Mouse (Mus musculus): ENCODE measurements at regions not wholly inside any gene's neighbourhood (a gene's known extent, or its start where the extent isn't known, plus 50 kb on each side); places are given as distances from the start of the nearest gene placed in this dataset.
"Not testable (repeated sequence)": the region's sequence is repeated elsewhere in the genome, so short reads cannot be mapped to it uniquely, and the experiment has no call there.

DNA sequence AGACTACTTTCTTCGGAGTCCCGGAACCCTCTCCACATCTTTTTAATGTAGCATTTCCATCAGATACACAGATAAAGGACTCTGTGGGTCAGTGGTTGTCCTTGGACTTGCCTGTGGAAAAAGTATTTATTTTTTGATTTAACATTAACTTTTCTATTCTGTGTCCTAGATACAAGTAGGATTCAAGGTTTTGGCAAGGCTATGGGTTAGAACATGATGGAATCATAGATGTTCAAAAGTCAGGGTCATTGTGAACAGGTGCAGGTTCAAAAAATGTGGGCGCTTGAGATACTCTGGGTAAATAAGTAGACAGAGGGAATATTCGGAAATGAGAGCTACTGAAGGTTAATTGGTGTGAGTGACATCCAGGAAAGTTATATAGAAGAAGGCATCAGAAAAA lies 347.7 kb downstream of the Cypt12 start:
- DNase-seq: no peak

DNA sequence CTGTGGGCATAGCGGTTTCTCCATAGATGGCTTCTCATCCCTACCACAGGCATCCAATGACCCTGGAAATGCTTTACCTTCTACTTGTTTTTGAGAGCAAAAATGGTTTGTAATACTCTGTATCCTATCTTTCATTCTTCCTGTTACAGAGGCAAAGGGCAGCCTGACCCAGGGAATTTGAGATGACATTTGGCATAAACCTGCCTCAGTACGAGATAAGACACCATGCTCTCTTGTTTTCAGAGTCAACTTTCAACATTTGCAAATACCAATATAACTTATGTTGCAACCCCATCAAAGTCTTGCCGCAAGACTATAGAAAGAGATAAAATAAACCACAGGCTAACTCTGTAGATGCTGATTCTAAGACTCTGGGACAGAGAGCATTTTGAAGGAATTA lies 350.5 kb downstream of the Cypt12 start:
- DNase-seq: no peak

DNA sequence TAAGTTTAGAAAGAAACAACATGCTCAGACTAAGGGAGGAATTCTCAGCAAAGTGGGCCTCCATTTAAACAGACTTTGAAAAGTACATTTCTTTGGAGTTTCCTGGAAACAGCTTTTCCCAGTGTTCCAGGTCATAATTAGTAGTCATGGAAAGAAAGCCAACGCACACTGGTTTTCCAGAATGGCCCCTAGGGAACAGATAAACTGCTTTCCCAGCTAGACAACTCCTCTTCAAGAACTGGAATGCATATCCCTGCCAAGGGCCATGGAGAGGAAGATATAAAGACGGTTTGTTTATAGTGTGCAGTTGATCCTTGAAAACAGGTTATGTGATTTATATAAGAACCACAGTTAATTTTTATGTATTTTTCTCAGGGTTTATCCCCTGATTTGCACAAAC lies 351.3 kb downstream of the Cypt12 start:
- no peak for DNase-seq

DNA sequence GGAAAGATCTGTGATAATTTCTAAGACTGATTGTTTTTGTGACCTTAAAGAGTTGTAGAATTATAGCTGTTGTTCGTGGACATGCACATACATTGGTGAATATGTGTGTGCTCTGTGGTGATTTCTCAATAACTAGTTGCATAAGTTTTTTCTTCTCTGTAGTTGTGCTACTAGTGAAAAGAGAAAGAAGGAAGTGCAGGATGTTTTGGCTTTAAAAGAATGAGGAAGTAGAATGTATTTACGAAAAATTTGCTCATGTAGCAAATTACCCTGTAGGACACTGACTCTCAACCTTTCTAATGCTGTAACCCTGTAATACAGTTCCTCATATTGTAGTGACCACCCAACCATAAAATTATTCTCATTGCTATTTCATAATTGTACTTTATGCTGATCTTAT lies 371.2 kb downstream of the Cypt12 start:
- DNase-seq: no peak

DNA sequence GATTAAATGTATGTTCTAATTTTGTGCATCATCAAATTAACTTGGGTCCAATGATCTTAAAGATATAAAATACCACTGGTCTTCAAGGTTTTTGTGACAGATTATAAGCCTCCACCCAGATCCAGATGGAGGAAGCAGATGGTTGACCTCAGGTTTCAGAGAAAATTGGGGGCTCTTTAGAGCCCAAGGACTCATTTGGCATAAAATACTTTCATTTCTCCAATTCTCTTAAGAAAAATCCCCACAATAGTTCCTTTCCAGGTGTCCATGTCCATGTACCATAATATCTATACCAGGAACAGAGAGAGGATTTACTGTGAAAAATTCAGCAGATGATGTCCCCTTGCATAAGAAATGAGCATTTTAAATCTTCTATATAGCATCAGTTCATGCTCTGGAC lies 385.0 kb downstream of the Cypt12 start:
- DNase-seq: no peak

DNA sequence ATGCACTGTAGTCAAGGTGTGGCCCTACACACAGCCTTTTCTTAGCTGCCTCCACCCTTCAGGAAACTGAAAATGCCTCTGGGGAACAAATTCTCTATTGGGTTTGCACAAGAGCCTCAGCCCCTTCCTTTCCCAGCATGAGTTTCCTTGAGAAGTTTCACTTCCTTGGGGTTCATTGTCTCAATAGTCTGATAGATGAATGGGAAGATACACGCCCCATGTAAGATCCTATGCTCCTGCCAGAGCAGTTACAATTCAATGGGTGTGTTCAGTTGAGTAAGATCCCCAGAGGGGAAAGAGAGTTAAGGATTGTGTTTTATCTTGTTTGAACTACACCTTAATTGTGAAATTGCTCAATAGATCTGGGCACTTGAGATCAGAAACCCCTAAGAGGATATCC lies 391.0 kb downstream of the Cypt12 start:
- DNase-seq: no peak

DNA sequence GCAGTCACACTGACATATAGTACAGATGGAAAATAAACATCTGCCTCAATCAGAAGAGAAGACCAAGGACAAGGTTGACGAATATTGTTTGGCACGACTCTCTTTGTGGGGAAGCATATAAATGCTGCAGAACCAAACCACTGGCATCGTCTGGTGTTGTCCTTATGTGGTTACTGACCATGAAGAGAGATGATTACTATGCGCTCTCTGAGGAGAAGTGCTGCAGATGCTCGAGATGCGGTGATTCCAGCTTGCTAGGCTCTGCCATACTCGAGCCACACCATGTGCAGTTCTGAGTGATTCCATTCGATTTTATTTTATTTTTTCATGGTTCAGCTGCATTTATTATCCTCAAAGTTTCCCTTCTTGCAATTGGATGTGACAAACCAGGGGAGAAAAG lies 393.5 kb downstream of the Cypt12 start:
- no peak for DNase-seq

DNA sequence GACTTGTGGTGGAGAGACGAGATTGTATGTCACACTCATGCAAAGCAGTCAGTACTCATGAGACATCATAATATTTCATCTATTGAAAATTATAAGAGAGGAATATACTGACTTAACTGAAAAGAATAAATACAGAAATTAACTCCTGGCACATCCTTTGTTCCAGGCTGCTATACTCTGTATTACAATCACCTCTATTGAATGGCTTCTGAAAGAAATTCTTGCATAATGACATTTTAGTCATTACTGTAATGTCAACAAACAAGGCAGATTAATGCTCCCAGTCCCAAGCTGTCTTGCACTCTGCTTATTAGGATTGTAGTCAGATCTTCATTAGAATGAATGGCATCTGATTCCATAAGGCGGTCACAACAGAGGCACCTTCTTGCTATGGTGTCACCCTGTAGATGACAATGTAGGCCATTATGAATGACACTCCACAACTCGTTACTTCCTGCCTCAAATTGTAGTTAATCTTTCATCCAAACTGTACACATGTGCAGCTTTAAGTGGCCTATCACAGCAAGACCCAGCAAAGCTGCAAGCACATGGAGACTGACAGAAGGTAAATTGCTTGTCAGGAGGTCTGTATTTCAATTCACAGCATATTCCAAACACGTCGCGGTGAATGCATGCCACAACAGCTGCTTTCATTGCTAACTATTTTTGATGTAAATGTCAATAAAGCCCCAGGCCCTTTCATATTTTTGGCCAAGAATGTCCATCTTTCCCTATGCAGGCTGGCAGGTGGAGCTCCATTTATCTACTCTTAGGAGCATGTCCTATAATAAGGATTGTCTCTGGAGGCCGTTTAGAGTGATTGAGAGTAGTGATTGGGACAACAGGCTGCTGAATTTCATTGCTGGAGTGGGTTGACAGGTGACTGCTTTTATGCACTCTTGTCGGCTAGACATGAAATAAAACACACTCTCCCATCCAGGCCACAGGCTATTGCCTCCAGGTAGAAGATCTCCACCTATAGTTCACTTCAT lies 430.1 kb downstream of the Cypt12 start:
- DNase-seq: no peak

DNA sequence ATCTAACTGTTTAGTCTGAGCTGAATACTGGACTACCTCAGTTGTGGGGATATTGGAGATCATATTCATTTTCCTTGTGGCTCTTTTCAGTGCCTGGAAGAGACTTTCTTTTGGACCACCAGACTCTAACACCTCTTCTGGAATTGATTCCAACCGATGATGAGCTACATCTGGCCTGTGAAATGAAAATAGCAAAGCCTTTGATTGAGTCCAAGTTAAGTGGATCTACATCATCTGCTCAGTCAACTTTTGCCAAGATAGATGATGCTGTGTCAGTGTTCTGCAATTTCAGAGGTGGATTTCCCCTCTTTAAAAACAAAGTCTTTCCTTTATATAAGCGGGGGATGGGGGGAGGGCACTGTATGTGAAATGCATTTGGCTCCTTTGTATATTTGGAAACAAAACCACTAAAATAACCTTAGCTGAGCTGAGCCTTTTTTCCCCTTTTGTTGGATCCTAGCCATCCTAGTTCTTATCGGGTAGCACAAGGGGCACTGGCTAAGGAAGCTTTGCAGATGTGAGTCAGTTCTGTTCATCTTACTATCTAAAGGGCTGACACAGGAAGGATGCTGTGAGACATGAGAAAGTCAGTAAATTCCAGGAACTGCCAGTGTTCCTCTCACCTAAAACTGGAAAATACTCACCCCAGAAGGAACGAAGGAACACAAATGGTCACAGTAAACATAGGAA lies 473.8 kb downstream of the Cypt12 start:
- DNase-seq: peak; percentile 4

DNA sequence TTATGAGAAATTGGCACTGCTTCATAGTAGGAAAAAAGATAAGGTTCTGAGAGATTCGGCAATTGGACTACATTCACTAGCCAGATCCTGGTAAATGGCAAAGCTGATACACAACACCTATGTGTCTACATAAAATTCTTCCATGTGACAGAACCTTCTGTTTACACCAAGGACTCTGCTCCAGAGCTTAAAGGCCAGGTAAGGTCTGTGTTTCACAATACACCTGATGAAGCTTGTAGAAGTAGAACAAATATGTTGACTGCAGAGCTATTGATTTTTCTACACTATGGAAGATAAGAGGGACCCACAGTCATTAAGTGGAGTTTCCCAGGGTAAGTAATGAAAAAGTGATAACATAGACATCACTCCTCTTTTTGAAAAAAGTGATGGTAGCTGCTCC lies 480.7 kb downstream of the Cypt12 start:
- no peak for DNase-seq

DNA sequence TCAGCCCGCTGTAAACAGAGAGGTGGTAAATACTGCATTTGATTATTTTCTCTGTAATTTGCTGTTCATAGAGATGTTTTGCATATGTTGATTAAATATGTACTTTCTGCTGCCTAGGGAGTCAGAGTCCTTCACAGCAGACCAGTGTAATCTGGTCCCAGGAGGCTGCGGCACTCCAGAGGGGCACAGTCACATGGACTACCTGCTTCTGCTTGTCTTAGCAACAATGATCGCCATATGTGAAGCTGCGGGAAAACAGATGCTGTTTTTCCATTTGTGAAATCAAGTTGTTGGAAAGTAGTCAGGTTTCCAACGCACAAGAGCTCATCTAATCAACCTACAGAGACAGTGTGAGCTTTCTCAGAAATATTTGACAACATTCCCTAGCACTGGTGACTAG lies 490.6 kb downstream of the Cypt12 start:
- no peak for DNase-seq

DNA sequence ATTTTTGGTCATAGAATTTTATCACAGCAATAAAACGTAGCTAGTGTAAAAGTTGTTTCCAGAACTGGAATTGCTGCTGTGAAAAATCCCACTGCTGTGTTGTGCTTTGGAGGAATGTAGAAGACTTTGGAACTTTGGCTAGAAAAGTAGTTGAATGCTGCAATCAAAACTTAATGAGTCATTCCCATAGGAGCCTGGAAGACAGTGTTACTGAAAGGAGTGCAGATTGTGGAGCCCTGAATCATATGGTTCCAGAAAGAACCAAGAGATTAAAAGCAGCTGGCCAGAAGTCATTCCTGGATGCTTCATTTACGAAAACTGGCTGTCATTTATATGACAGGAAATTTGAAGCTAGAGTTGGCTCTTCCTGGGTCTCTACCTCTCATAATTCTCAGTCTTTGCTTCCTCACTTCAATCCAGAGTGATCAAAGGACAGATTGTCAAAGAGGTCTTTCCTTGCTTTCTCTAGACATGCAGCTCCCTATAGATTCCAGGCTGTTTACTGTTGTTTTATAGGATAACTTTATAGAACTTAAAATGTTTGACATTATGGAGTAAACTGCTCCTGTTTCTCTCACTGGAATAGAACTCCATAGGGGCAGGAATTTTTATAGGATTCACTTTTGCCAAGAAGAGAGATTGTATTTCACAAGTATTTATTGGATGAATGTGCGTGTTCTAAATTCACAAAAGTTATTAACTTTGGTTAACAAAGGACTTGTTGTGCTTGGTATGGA lies 504.2 kb downstream of the Cypt12 start:
- DNase-seq: no peak

DNA sequence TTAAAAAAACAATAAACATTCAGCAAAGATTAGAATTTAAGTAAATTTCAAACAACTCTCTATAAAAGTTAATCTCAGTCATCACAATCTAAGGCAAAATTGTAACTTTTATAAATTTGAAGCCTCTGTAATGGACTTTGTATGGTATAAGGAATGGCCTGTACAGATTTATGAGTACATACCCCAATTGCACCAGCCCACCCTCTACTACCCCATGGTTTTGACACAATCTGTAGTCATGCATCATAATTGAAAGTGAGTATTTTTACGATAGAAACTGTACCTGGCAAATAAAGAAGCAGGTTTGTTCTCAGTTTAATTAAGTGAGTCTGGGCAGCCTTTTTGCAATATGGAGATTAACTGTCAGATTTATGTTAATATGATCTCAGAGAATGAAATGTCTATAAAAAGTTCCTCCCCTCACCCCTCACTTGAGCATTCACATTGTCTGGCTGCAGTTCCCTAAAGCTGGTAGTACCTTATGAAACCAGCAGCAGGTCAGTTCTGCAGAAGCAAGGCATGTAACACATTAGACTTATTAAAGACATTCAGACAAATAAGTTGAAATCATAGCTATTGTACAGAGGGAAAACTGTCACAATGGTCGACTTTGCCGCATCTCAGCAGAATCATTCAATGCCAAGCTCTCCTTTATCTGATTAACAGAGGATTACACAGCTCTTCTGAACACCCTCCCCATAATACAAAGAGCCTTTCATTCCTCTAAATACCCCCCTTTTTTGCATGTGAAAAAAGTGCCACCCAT lies 505.2 kb downstream of the Cypt12 start:
- no peak for DNase-seq

DNA sequence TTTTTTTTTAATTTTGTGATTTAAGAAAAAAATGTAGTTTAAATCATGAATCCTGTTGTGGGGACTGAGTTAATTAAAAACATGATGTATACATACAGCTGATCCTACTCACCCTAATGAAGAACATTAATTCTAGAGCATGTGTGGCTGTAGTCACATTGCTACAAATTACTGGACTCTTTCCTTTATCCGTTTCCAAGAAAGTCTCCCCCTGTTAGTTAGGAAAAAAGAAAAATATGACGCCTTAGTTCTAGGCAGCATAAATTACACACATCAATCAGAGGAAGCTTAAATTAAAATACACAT lies 505.7 kb downstream of the Cypt12 start:
- no peak for DNase-seq

DNA sequence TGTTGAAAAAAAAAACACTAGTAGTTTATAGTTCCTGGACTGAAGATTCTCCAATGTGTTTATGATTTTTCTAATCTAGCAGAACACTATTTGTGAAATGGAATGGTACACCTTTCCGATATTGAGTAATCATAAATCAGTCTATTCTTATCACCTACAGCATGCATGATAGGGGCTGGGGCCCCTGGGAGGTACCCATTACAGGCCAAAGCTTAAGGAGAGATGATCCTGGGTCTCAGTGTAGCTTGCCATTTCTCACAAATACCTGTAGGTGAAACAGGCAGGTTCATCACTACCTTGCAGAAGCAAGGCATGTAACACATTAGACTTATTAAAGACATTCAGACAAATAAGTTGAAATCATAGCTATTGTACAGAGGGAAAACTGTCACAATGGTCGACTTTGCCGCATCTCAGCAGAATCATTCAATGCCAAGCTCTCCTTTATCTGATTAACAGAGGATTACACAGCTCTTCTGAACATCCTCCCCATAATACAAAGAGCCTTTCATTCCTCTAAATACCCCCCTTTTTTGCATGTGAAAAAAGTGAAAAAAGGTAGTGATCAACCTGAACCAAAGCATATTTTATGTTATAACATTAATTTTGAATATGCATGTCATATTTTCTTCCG lies 506.5 kb downstream of the Cypt12 start:
- not testable (repeated sequence) for DNase-seq

DNA sequence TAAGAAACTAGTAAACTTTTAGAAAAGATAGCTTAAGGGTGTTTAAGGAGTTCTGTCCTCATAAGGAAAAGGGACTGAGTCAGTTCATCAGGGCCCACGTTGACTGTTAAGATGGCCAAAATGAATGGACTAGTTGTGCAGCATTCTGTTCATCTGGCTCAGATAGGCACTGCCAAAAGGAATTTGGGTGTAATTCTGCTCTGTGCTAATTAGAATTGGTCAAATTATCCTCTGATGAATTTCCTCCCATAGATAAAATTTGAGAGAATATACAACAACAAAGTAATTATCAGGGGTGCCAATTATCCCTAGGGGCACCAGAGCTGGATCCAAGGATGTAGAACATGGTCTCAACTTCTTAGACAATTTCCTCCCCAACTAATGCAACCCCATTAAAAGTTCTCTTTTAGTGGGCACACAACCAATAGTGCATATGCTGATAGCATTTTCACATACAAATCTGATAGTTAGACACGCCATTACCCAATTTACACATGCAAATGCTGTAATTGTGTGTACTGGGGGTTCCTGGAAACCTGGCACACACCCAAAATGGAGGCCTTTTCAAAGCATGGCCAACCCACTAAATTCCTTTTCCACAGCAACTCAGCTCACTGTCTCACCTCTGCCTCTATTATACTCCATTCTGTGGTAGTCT lies 508.0 kb downstream of the Cypt12 start:
- no peak for DNase-seq

DNA sequence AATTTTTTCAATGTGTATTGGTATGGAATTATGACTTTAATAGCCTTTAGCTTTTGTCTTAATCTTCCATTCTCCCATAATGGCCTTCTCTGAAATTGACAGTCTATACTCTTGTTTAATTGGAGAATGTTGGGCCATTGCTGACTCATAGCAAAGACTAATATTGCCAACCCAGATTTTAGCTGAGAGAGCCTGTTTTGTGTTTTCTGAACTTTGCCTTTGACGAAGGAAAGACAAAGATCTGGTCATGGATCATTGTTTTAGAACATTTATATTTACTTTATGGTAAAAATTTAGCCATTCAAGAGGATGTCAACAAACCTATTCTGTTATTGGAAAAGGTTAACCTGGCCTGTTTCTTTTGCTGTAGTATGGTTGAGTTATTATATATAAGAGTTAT lies 512.1 kb downstream of the Cypt12 start:
- DNase-seq: no peak

DNA sequence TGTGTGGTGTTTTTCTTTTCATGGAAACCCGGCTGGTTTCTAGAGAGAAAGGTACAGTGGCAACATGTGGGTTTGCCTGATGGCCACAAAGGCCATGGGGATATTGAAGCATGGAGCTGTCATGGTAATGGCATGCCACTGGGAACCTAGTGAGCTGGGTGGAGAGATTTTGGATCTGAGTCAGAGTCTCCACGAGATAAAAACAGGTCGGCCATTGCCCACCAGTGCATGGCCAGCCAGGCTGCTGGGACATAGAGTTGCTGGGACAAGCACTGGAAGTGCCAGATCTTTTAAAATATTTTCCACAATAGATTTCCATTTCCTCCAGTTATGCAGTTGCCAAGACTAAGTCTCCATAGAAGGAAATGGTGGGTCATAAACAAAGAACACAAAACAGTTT lies 523.6 kb downstream of the Cypt12 start:
- DNase-seq: no peak

DNA sequence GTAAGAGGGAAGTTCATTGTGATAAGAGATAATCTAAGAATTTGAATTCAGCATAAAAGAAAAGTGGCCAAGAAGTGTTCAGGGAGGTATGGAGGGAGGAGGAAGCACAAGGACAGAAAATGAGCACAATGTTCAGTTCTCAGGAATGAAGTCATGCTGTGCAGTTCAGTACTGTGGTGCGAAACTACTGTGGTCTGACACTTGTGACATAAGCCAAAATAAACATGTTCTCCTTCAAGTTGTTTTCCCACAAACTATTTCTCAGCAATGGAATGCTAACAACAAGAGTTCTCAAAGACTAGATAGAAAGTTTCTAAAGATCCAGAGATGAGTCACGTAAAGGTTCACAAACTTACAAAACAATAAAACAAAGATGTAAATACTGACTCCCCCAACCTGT lies 531.3 kb downstream of the Cypt12 start:
- DNase-seq: no peak

DNA sequence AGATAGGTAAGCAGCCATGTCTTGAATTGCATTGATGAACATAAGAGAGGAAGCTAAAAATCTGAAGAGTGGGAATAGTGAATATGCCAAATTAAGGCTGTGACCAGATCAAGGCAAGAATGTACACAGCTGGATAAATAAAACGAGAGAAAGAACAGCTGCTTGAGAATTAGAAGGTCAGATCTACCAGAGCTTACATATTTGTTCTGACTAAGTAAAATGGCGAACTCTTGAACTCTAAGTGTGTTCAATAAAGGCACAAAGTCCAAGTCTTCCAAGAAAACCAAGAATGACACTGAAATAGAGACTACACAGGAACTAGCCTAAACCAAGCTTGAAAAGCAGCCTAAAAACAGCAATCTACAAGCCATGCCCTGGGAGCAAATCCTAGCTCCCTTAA lies 533.8 kb downstream of the Cypt12 start:
- no peak for DNase-seq

DNA sequence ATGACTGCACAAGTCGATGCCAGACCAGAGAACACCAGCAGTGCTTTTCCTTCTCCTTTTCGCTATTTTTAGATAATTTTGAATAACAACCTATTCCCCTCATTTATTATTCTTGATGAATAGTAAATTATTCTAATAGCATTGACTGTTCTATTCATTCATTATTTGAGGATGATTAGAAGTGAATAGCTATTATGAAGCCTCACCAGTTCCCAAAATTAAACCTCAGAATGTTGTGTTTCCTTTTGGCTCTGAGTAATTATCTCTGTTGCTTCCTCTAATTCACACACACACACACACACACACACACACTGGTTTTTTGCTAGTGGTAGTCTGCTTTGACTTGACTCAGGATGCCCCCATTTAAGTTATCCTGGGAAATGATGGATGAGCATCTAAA lies 540.7 kb downstream of the Cypt12 start:
- DNase-seq: no peak

DNA sequence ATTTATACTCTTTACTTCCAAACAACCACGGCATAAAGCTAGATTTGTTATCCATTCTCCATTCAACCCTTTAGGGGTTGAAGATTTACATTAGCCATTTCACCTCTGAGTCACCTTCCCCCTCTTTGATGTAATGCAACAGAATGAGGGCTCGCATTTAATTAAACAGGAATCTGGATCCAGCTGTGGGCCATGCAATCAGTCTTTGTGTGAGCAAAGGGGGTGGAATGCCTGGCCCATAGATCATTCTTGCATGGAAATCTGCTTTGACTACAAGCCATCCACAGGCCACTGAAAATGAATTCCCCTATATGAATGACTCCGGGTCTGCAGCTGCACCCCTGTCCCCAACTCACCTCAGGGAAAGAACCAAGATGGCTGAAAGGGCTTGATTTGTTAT lies 574.4 kb downstream of the Cypt12 start:
- DNase-seq: no peak

Data from lung, postnatal 14 days (tissue).